Mouse (Mus musculus) cortical plate, adult 2 months (tissue): ENCODE measurements at regions not wholly inside any gene's neighbourhood (a gene's known extent, or its start where the extent isn't known, plus 50 kb on each side); places are given as distances from the start of the nearest gene placed in this dataset.

Experiments used
- CTCF ChIP-seq: fragments of 200-500 bp; IDR thresholded peaks from 2 replicates; pipeline ENCODE4 v1.5.1; 2011; ENCODE audit warnings: mild to moderate bottlenecking, control low read depth, low read length; ENCODE audit not compliant: insufficient read depth; ENCODE audit errors: extremely low read depth
- POLR2A ChIP-seq: fragments of 200-500 bp; IDR thresholded peaks from 2 replicates; pipeline ENCODE4 v1.6.1; 2011; ENCODE audit warnings: mild to moderate bottlenecking, low read length, control low read depth; ENCODE audit not compliant: insufficient read depth; ENCODE audit errors: extremely low read depth

DNA sequence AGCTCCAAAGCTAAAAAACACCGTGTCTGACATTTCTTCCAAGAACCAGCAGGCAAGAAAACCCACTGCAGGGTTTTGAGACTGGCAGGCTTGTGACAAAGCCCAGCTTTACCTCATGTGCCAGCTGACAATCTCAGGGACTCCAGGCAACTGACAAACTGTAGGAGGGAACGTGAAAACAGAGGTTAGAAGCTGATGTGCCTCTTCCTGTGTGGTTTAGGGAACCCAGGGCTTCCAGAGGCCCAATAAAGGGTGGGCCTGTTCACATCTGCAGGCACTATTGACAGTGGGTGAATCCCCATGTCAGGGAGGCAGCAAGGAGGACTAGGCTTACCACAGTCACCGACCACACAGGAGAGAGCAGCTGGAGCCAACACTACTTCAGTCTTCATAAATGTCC, 302.7 kb upstream of the Pik3r1 start:
- TF ChIP-seq CTCF: no peak
- no peak for TF ChIP-seq POLR2A
